Mouse (Mus musculus) lung, embryonic 15.5 days (tissue): ENCODE data around the gene Ccnl1. TPM values are rescaled to one million over a fixed set of nuclear protein-coding genes. Genes with fewer than 3 reads are reported as not detected.

Experiments
- ATAC-seq: fragments of 200-750 bp; cut with Nextera tagmentation; 2 replicates; pipeline ENCODE4 v1.8.0; 2017; ENCODE audit warnings: moderate number of reproducible peaks, borderline replicate concordance; ENCODE audit not compliant: low FRiP score, low TSS enrichment; ENCODE audit errors: extremely low read depth
- H3K27ac ChIP-seq: fragments of 300-500 bp; sonication (generic); 2 replicates; pipeline ENCODE4 v1.5.1; 2015; ENCODE audit warnings: moderate library complexity, mild to moderate bottlenecking, inconsistent platforms
- H3K27me3 ChIP-seq: fragments of 300-500 bp; sonication (generic); 2 replicates; pipeline ENCODE4 v1.6.1; 2015; ENCODE audit warnings: inconsistent platforms
- H3K36me3 ChIP-seq: fragments of 300-500 bp; sonication (generic); 2 replicates; pipeline ENCODE4 v1.6.1; 2015; ENCODE audit warnings: inconsistent platforms
- H3K4me1 ChIP-seq: fragments of 300-500 bp; sonication (generic); 2 replicates; pipeline ENCODE4 v1.6.1; 2015; ENCODE audit warnings: inconsistent platforms
- H3K4me2 ChIP-seq: fragments of 300-500 bp; sonication (generic); 2 replicates; pipeline ENCODE4 v1.6.1; 2015; ENCODE audit warnings: inconsistent platforms, mild to moderate bottlenecking, moderate library complexity
- H3K4me3 ChIP-seq: fragments of 300-500 bp; sonication (generic); 2 replicates; pipeline ENCODE4 v1.5.1; 2015; ENCODE audit warnings: mild to moderate bottlenecking, inconsistent platforms
- H3K9ac ChIP-seq: fragments of 300-500 bp; sonication (generic); 2 replicates; pipeline ENCODE4 v1.6.1; 2015; ENCODE audit warnings: inconsistent platforms
- H3K9me3 ChIP-seq: fragments of 300-500 bp; sonication (generic); 2 replicates; pipeline ENCODE4 v1.6.1; 2016; ENCODE audit warnings: inconsistent platforms
- WGBS: fragments of 180-500 bp; shearing (Covaris S2); methylation state at CpG from one replicate; pipeline ENCODE4 v1.1.7; 2015; 5-methylcytosine and 5-hydroxymethylcytosine counted together
- polyA plus RNA-seq: library from polyadenylated mRNA; unstranded; fragments of >200 nt; fragmentation: Nextera tagmentation; extraction: Ambion mirVana; gene quantifications from 2 replicates; pipeline ENCODE4 v1.2.1, GENCODE M21; 2015

Gene Ccnl1
- polyA plus RNA-seq, 1 experiment from 2014 or later, result 116 TPM

- H3K27ac ChIP-seq, result no peak overlapping the region
- H3K4me3 ChIP-seq, result no peak overlapping the region
- no peaks in the 10 kb centered on the region for H3K27me3 ChIP-seq
- H3K9me3 ChIP-seq, result no peaks in the 10 kb centered on the region
- no peak overlapping the region for H3K9ac ChIP-seq
- ATAC-seq, result no peak
- H3K4me2 ChIP-seq, result peak overlapping the region; percentile 30; the same call in 1 of the 2 replicates
- WGBS, result 59% methylated on average over 8 of the region's 8 CpGs
- peaks cover 33% of the 10 kb centered on the region for H3K4me1 ChIP-seq
- peaks cover 40% of the 10 kb centered on the region for H3K36me3 ChIP-seq
Observed at GRCm38 (mm10) chr3:65954499-65955391, 3.3 kb downstream of the Ccnl1 start.

GRCm38 (mm10) chr3:65950831-65951365, 7.2 kb downstream of the Ccnl1 start:
- 80% methylated on average over 4 of the region's 4 CpGs for WGBS
- Histone ChIP-seq H3K4me2 (no peak overlapping the region), H3K4me1 (peaks cover 17% of the 10 kb centered on the region), H3K4me3 (no peak overlapping the region), H3K27ac (no peak overlapping the region), H3K9me3 (no peaks in the 10 kb centered on the region), H3K36me3 (peaks cover 64% of the 10 kb centered on the region), H3K9ac (no peak overlapping the region), H3K27me3 (no peaks in the 10 kb centered on the region)
- no peak for ATAC-seq

GRCm38 (mm10) chr3:65950304-65950703, 7.7 kb downstream of the Ccnl1 start:
- no peaks in the 10 kb centered on the region for H3K9me3 ChIP-seq
- peaks cover 67% of the 10 kb centered on the region for H3K36me3 ChIP-seq
- H3K4me1 ChIP-seq, result peaks cover 15% of the 10 kb centered on the region
- H3K27me3 ChIP-seq, result no peaks in the 10 kb centered on the region
- no peak for ATAC-seq
- H3K4me2 ChIP-seq, result no peak overlapping the region
- no peak overlapping the region for H3K27ac ChIP-seq
- no peak overlapping the region for H3K9ac ChIP-seq
- WGBS, result 88% methylated on average over 2 of the region's 2 CpGs
- no peak overlapping the region for H3K4me3 ChIP-seq

- WGBS, result 86% methylated on average over 2 of the region's 2 CpGs
- Histone ChIP-seq H3K36me3 (peaks cover 56% of the 10 kb centered on the region), H3K9me3 (no peaks in the 10 kb centered on the region), H3K4me1 (no peaks in the 10 kb centered on the region), H3K27me3 (no peaks in the 10 kb centered on the region), H3K4me3 (no peak overlapping the region), H3K4me2 (no peak overlapping the region), H3K27ac (no peak overlapping the region), H3K9ac (no peak overlapping the region)
- ATAC-seq, result no peak
Observed at GRCm38 (mm10) chr3:65945277-65945932, 12.6 kb downstream of the Ccnl1 start.

- Histone ChIP-seq H3K4me3 (no peak overlapping the region), H3K4me1 (no peaks in the 10 kb centered on the region), H3K4me2 (no peak overlapping the region), H3K27ac (no peak overlapping the region), H3K27me3 (no peaks in the 10 kb centered on the region), H3K9ac (no peak overlapping the region), H3K36me3 (peaks cover 52% of the 10 kb centered on the region), H3K9me3 (no peaks in the 10 kb centered on the region)
- ATAC-seq, result peak; percentile 49; the same call in 1 of the 2 replicates
- 84% methylated on average over 3 of the region's 3 CpGs for WGBS
Observed at GRCm38 (mm10) chr3:65944713-65945112, 13.3 kb downstream of the Ccnl1 start.

- H3K36me3 ChIP-seq, result peaks cover 43% of the 10 kb centered on the region
- no peaks in the 10 kb centered on the region for H3K9me3 ChIP-seq
- no peak overlapping the region for H3K9ac ChIP-seq
- no peaks in the 10 kb centered on the region for H3K27me3 ChIP-seq
- peak; percentile 55; the same call in 1 of the 2 replicates for ATAC-seq
- 63% methylated on average over 4 of the region's 4 CpGs for WGBS
- no peak overlapping the region for H3K27ac ChIP-seq
- no peak overlapping the region for H3K4me2 ChIP-seq
- H3K4me3 ChIP-seq, result no peak overlapping the region
- no peaks in the 10 kb centered on the region for H3K4me1 ChIP-seq
Observed at GRCm38 (mm10) chr3:65943453-65943852, 14.6 kb downstream of the Ccnl1 start.

GRCm38 (mm10) chr3:65941052-65941451, 17.0 kb downstream of the Ccnl1 start:
- no peak overlapping the region for H3K4me3 ChIP-seq
- no peak overlapping the region for H3K27ac ChIP-seq
- WGBS, result 58% methylated on average over 1 of the region's 1 CpGs
- peaks cover 21% of the 10 kb centered on the region for H3K36me3 ChIP-seq
- H3K4me2 ChIP-seq, result no peak overlapping the region
- H3K9ac ChIP-seq, result no peak overlapping the region
- H3K9me3 ChIP-seq, result no peaks in the 10 kb centered on the region
- no peaks in the 10 kb centered on the region for H3K4me1 ChIP-seq
- H3K27me3 ChIP-seq, result no peaks in the 10 kb centered on the region
- ATAC-seq, result no peak

GRCm38 (mm10) chr3:65938211-65938610, 19.8 kb downstream of the Ccnl1 start:
- WGBS, result 18% methylated on average over 3 of the region's 3 CpGs
- Histone ChIP-seq H3K9ac (no peak overlapping the region), H3K27ac (no peak overlapping the region), H3K4me3 (no peak overlapping the region), H3K4me2 (no peak overlapping the region), H3K36me3 (no peaks in the 10 kb centered on the region), H3K27me3 (no peaks in the 10 kb centered on the region), H3K4me1 (no peaks in the 10 kb centered on the region), H3K9me3 (no peaks in the 10 kb centered on the region)
- no peak for ATAC-seq

- H3K4me2 ChIP-seq, result no peak overlapping the region
- ATAC-seq, result no peak
- WGBS, result 62% methylated on average over 12 of the region's 12 CpGs
- H3K9ac ChIP-seq, result no peak overlapping the region
- no peak overlapping the region for H3K27ac ChIP-seq
- H3K4me3 ChIP-seq, result no peak overlapping the region
- H3K36me3 ChIP-seq, result no peaks in the 10 kb centered on the region
- H3K27me3 ChIP-seq, result no peaks in the 10 kb centered on the region
- no peaks in the 10 kb centered on the region for H3K4me1 ChIP-seq
- H3K9me3 ChIP-seq, result no peaks in the 10 kb centered on the region
Observed at GRCm38 (mm10) chr3:65936384-65936783, 21.7 kb downstream of the Ccnl1 start.

GRCm38 (mm10) chr3:65935153-65935552, 22.9 kb downstream of the Ccnl1 start:
- Histone ChIP-seq H3K9me3 (no peaks in the 10 kb centered on the region), H3K4me1 (peaks cover under 1% of the 10 kb centered on the region; the same call in 1 of the 2 replicates), H3K9ac (no peak overlapping the region), H3K4me2 (no peak overlapping the region), H3K27ac (no peak overlapping the region), H3K4me3 (no peak overlapping the region), H3K36me3 (no peaks in the 10 kb centered on the region), H3K27me3 (no peaks in the 10 kb centered on the region)
- ATAC-seq, result no peak
- 83% methylated on average over 4 of the region's 4 CpGs for WGBS

GRCm38 (mm10) chr3:65933726-65934125, 24.3 kb downstream of the Ccnl1 start:
- no peaks in the 10 kb centered on the region for H3K27me3 ChIP-seq
- H3K9ac ChIP-seq, result no peak overlapping the region
- 82% methylated on average over 4 of the region's 4 CpGs for WGBS
- H3K36me3 ChIP-seq, result no peaks in the 10 kb centered on the region
- H3K4me3 ChIP-seq, result no peak overlapping the region
- ATAC-seq, result no peak
- H3K4me1 ChIP-seq, result peaks cover 12% of the 10 kb centered on the region
- H3K9me3 ChIP-seq, result no peaks in the 10 kb centered on the region
- H3K4me2 ChIP-seq, result no peak overlapping the region
- H3K27ac ChIP-seq, result no peak overlapping the region

GRCm38 (mm10) chr3:65931542-65931941, 26.5 kb downstream of the Ccnl1 start:
- 61% methylated on average over 7 of the region's 7 CpGs for WGBS
- Histone ChIP-seq H3K9me3 (no peaks in the 10 kb centered on the region), H3K4me2 (no peak overlapping the region), H3K27me3 (no peaks in the 10 kb centered on the region), H3K4me1 (peaks cover 16% of the 10 kb centered on the region), H3K9ac (no peak overlapping the region), H3K27ac (no peak overlapping the region), H3K36me3 (no peaks in the 10 kb centered on the region), H3K4me3 (no peak overlapping the region)
- no peak for ATAC-seq
